Mouse (Mus musculus): ENCODE measurements around the gene Ascc3. TPM values are rescaled to one million over a fixed set of nuclear protein-coding genes. Genes with fewer than 3 reads are reported as not detected.

Gene Ascc3
- polyA plus RNA-seq, 1 experiment from 2014 or later, result 15.7 TPM

DNA sequence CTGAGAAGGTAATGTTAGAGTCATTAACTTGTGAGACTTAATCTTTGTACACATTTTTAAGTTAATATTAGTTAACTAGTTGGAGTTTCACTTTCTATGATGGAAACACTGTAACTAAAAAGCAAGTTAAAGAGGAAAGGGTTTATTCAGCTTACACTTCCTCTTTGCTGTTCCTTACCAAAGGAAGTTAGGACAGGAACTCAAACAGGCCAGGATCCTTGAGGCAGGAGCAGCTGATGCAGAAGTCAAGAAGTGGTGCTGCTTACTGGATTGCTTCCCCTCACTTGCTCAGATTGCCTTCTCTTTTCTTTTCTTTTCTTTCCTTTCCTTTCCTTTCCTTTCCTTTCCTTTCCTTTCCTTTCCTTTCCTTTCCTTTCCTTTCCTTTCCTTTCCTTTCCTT lies 97.9 kb downstream of the Ascc3 start:
- no peaks in the 10 kb centered on the region for H3K27me3 ChIP-seq (ENCODE audit: insufficient read depth, poor library complexity, severe bottlenecking)
- H3K27ac ChIP-seq, result no peak overlapping the region
- DNase-seq (ENCODE audit: low spot score), result no peak
- H3K36me3 ChIP-seq, result peaks cover 3% of the 10 kb centered on the region; the same call in 1 of the 2 replicates
- no peak overlapping the region for H3K4me3 ChIP-seq
- H3K4me1 ChIP-seq (replicated peaks), result no peaks in the 10 kb centered on the region
- no peaks in the 10 kb centered on the region for H3K9me3 ChIP-seq

DNA sequence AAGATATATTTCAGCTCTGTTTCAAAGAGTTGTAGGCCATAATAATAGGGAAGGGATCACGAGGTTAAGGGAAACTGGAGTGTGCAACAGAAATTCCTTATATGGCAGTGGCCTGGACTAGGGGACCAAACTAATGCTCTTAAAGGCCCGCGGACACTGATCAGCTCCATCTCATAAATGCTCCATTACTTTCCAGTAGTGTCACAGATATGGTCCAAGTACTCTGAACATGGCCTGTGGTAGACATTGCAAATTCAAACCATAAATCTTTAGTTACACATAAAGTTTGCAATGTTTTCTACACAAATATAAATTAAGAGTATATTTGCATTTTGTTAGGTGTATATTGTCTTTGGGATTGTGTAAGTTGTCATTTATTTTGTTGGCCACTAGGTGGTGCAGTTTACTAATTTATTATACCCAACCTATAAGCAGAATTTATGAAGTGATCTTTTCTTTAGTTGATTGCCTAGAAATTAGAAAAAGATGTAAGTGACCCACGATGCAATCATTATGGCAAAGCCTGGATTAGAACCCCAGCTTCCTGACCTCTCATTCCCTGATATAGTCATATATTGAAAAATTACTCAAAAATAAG lies 106.5 kb downstream of the Ascc3 start:
- Histone ChIP-seq H3K27me3 (ENCODE audit: insufficient read depth, poor library complexity, severe bottlenecking) (no peaks in the 10 kb centered on the region), H3K36me3 (0 out of 2 replicates have a peak, but pooled peaks cover 4% of the 10 kb centered on the region), H3K9me3 (no peaks in the 10 kb centered on the region), H3K4me1 (replicated peaks) (no peaks in the 10 kb centered on the region), H3K4me3 (no peak overlapping the region), H3K27ac (no peak overlapping the region)
- 68% methylated on average over 4 of the region's 4 CpGs for WGBS
- no peak for DNase-seq (ENCODE audit: low spot score)

DNA sequence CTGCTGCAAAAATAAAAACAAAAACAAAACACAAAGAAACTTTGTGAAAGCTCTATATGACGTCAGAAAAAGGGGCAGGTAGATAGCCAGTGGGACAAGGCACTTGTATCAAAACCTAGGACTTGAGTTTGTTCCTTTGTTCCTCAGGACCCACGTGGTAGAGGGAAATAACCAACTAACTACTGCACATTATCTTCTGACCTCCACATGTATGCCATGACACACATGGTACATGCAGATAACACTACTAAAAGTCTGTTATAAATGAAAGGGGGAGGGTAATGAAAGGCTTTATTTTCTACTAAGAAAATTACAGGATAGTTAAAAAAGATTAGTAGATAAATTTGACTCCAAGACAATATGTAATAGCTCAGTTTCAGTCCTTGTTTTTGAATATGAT lies 109.3 kb downstream of the Ascc3 start:
- DNase-seq (ENCODE audit: low spot score), result no peak
- H3K9me3 ChIP-seq, result no peaks in the 10 kb centered on the region
- WGBS, result 78% methylated on average over 2 of the region's 2 CpGs
- H3K36me3 ChIP-seq, result 0 out of 2 replicates have a peak, but pooled peaks cover 4% of the 10 kb centered on the region
- H3K27me3 ChIP-seq (ENCODE audit: insufficient read depth, poor library complexity, severe bottlenecking), result no peaks in the 10 kb centered on the region
- H3K4me1 ChIP-seq (replicated peaks), result no peaks in the 10 kb centered on the region
- H3K4me3 ChIP-seq, result no peak overlapping the region
- no peak overlapping the region for H3K27ac ChIP-seq

DNA sequence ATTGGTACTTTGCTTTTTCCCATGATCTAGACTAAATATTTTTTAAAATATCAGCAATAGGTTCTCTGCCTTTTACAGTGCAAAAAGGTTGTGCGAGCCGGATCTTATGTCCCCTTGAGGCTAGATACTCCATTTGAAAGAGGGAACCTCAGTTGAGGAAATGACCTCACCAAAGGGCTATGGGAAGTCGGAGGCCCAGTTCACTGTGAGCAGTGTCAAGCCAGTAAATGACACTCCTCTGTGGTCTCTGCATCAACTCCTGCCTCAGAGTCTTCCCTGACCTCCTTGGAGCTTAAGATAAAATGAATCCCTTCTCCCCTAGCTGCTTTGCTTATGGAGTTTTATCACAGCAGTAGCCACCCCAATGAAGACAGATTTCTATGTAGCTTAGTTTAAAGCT lies 109.9 kb downstream of the Ascc3 start:
- Histone ChIP-seq H3K36me3 (0 out of 2 replicates have a peak, but pooled peaks cover 4% of the 10 kb centered on the region), H3K9me3 (no peaks in the 10 kb centered on the region), H3K27me3 (ENCODE audit: insufficient read depth, poor library complexity, severe bottlenecking) (no peaks in the 10 kb centered on the region), H3K4me1 (replicated peaks) (no peaks in the 10 kb centered on the region), H3K4me3 (no peak overlapping the region), H3K27ac (no peak overlapping the region)
- DNase-seq (ENCODE audit: low spot score), result no peak
- WGBS, result 80% methylated on average over 3 of the region's 3 CpGs

DNA sequence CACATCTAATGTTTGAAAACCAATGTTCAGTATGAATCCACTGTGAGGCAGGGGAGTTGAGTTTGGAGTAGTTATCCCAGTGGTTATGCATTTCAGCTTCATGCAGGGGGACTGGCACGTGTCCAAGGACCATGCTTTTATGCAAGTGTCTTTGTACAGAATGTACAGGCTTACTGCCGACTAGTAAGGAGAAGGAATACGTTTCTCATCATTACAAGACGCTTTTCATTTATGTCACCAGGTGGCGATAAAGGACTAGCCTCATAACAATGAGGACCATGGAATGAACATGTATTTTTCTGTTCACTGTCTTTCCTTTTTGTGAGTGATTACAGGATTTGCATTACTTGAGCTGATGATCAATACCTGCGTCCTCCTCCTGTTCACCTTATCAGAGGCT lies 111.7 kb downstream of the Ascc3 start:
- WGBS, result 36% methylated on average over 6 of the region's 6 CpGs
- no peak for DNase-seq (ENCODE audit: low spot score)
- H3K9me3 ChIP-seq, result no peaks in the 10 kb centered on the region

DNA sequence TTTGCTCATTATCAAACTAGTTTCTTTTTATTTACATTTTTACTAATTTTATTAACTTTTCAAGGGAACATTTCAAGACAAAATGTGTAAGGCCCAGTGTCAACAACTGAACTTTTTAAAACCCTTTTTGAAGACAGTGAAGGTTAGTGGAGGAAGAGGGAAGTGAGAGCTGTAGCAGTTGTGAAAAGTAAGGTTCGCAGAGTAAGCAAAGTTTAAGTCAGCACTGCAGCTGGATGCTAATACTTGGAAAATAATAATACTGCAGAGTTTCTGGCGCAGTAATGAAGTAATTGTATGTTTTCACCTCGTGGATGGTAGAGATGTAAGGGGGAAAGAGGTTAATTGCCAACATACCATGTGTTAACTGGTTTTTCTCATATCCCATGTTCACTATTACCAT lies 112.4 kb downstream of the Ascc3 start:
- 88% methylated on average over 3 of the region's 3 CpGs for WGBS
- H3K36me3 ChIP-seq, result 0 out of 2 replicates have a peak, but pooled peaks cover 4% of the 10 kb centered on the region
- H3K9me3 ChIP-seq, result no peaks in the 10 kb centered on the region
- H3K27ac ChIP-seq, result no peak overlapping the region
- no peak for DNase-seq (ENCODE audit: low spot score)
- no peak overlapping the region for H3K4me3 ChIP-seq
- H3K4me1 ChIP-seq (replicated peaks), result no peaks in the 10 kb centered on the region
- no peaks in the 10 kb centered on the region for H3K27me3 ChIP-seq (ENCODE audit: insufficient read depth, poor library complexity, severe bottlenecking)

More for the DNA sequence above, 111.7 kb downstream of the Ascc3 start:
- Histone ChIP-seq H3K4me1 (replicated peaks) (no peaks in the 10 kb centered on the region), H3K27ac (no peak overlapping the region), H3K36me3 (0 out of 2 replicates have a peak, but pooled peaks cover 4% of the 10 kb centered on the region), H3K27me3 (ENCODE audit: insufficient read depth, poor library complexity, severe bottlenecking) (no peaks in the 10 kb centered on the region), H3K4me3 (no peak overlapping the region)

DNA sequence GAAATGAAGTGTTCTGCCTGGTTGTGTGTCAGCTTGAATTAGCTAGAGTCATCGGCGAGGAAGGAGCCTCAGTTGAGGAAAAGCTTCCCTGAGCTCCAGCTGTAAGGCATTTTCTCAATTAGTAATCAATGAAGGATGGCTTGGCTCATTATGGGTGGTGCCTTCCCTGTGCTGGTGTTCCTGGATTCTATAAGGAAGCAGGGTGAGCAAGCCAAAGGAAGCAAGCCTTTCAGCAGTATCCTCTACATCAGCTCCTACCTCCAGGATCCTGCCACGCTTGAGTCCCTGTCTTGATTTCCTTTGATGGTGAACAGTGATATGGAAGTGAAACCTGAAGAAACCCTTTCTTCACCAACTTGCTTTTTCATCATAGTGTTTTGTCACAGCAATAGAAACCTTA lies 118.8 kb downstream of the Ascc3 start:
- no peaks in the 10 kb centered on the region for H3K27me3 ChIP-seq (ENCODE audit: insufficient read depth, poor library complexity, severe bottlenecking)
- no peak overlapping the region for H3K4me3 ChIP-seq
- no peak for DNase-seq (ENCODE audit: low spot score)
- peaks cover 8% of the 10 kb centered on the region; the same call in 1 of the 2 replicates for H3K36me3 ChIP-seq
- no peak overlapping the region for H3K27ac ChIP-seq
- 94% methylated on average over 3 of the region's 3 CpGs for WGBS
- H3K9me3 ChIP-seq, result no peaks in the 10 kb centered on the region
- no peaks in the 10 kb centered on the region for H3K4me1 ChIP-seq (replicated peaks)

DNA sequence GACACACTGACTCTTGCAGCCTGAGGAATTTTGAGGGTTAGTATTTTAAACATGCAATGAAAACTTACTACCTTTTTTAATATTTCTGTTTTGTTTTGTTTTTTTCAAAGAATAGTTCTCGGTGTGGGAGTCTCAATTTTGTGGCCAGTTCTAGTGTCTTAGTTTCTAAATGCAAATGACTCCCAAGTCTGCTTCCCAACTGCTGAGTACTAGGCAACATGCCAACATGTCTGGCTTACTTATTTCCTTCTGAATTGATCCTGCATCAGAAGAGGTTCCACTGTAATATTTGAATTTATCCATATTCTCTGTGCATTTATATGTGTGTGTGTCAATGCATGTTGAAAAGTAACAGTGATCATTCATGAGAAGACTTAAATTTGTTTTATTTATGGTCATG lies 119.3 kb downstream of the Ascc3 start:
- Histone ChIP-seq H3K36me3 (peaks cover 8% of the 10 kb centered on the region; the same call in 1 of the 2 replicates), H3K9me3 (no peaks in the 10 kb centered on the region), H3K4me3 (no peak overlapping the region), H3K4me1 (replicated peaks) (no peaks in the 10 kb centered on the region), H3K27me3 (ENCODE audit: insufficient read depth, poor library complexity, severe bottlenecking) (no peaks in the 10 kb centered on the region), H3K27ac (no peak overlapping the region)
- 92% methylated on average over 1 of the region's 1 CpGs for WGBS
- DNase-seq (ENCODE audit: low spot score), result no peak

DNA sequence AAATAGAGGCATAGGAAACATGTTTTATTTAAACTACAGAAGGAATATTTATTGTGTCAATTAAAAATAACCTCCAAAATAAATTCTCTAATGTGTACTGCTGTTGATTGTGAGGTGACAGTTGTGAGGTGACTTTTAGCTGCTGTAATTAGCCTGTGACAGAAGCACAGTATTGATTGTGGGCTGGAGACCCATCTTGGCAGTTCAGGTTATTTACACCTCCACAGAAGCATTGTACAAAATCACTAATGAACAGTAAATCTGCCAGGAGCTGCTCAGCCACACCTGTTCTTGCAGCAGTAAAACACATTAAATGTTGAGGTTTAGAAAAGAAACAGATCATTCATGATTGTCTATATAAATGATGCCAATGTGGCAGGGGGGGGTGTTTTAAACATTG lies 141.0 kb downstream of the Ascc3 start:
- no peak for DNase-seq (ENCODE audit: low spot score)
- Histone ChIP-seq H3K4me3 (no peak overlapping the region), H3K9me3 (no peaks in the 10 kb centered on the region), H3K27me3 (ENCODE audit: insufficient read depth, poor library complexity, severe bottlenecking) (no peaks in the 10 kb centered on the region), H3K36me3 (peaks cover 7% of the 10 kb centered on the region; the same call in 1 of the 2 replicates), H3K4me1 (replicated peaks) (no peaks in the 10 kb centered on the region), H3K27ac (no peak overlapping the region)

DNA sequence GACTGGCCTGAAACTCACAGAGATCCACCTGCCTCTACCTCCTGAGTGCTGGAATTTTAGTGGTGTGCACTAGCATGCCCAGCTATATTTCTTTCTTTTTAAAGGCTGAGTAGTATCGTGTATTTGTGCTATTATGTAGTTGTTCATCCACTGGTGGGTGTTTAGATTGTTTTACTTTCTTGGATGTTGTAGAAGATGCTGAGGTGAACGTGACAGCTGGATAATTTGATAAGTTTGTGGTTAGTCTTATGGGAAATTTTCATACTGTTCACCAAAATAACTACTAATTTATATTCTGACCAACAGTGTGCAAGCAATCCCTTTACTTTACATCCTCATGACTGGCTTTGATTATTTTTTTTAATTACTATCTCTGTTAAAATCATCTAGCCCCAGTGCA lies 169.6 kb downstream of the Ascc3 start:
- H3K9me3 ChIP-seq, result no peaks in the 10 kb centered on the region
- H3K27me3 ChIP-seq (ENCODE audit: insufficient read depth, poor library complexity, severe bottlenecking), result no peaks in the 10 kb centered on the region
- no peak for DNase-seq (ENCODE audit: low spot score)
- WGBS, result 90% methylated on average over 2 of the region's 2 CpGs
- H3K4me3 ChIP-seq, result no peak overlapping the region
- H3K4me1 ChIP-seq (replicated peaks), result no peaks in the 10 kb centered on the region
- 0 out of 2 replicates have a peak, but pooled peaks cover 3% of the 10 kb centered on the region for H3K36me3 ChIP-seq
- H3K27ac ChIP-seq, result no peak overlapping the region

DNA sequence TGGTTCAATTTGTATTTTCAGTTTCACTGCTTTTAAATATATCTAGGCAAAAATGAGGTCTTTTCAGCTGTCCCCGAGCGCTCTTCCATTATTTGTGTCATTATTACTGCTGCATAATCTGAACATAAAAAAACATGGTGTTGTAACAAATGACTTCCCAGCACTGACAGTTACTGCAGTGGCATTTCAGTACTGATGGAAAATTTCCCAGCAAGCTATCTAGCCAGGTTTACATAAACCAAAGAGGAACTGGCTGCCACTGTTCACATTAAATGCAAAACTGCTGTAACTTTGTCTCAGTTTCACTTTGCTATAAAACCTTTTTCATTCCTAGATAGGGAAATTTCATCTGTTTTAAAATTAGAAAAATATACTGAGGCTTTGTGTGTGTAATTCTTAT lies 170.5 kb downstream of the Ascc3 start:
- no peaks in the 10 kb centered on the region for H3K9me3 ChIP-seq
- H3K27ac ChIP-seq, result no peak overlapping the region
- H3K36me3 ChIP-seq, result 0 out of 2 replicates have a peak, but pooled peaks cover 6% of the 10 kb centered on the region
- no peak for DNase-seq (ENCODE audit: low spot score)
- H3K4me3 ChIP-seq, result no peak overlapping the region
- H3K27me3 ChIP-seq (ENCODE audit: insufficient read depth, poor library complexity, severe bottlenecking), result no peaks in the 10 kb centered on the region
- 90% methylated on average over 2 of the region's 2 CpGs for WGBS
- no peaks in the 10 kb centered on the region for H3K4me1 ChIP-seq (replicated peaks)

DNA sequence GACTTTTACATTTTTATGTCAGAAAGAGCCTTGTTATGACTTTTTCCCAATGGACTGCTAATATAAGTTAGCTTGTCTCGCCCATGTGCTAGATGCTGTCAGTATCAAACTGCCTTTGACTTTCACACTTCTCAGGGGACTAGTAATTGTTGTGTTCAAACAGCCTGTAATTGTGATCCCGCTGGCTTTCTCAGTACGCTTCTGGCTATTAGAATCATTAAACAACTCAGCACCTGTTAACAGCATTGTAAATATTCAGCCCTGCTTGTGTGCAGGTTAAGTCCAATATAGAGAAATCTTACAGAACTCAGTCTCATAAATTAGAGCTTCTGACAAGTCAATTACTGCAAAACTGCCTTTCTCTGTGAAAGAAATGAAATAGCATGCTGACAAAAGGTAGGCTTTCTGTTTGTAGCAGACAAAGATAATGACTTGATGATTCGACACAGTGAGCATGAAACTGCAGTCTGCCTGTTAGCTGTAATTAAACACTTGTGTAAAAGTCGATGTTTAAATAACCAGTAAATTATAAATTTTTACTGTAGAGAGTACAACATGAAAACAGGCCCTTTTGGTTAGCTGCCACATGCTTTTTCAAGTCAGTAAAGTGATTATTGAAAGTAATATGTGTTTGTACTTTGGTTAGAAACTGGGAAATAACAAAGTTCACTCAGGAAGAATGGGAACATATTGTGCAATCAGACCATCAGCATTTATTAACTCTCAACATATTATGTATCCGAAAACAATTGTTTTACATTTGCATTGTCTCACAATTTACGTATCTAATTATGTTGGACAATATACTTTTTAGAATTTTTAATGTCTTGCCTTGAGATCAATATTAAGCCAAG lies 171.2 kb downstream of the Ascc3 start:
- H3K27me3 ChIP-seq (ENCODE audit: insufficient read depth, poor library complexity, severe bottlenecking), result no peaks in the 10 kb centered on the region
- H3K9me3 ChIP-seq, result no peaks in the 10 kb centered on the region
- no peak overlapping the region for H3K27ac ChIP-seq
- H3K36me3 ChIP-seq, result 0 out of 2 replicates have a peak, but pooled peaks cover 3% of the 10 kb centered on the region
- DNase-seq (ENCODE audit: low spot score), result no peak
- 74% methylated on average over 7 of the region's 7 CpGs for WGBS
- H3K4me3 ChIP-seq, result no peak overlapping the region
- no peaks in the 10 kb centered on the region for H3K4me1 ChIP-seq (replicated peaks)

DNA sequence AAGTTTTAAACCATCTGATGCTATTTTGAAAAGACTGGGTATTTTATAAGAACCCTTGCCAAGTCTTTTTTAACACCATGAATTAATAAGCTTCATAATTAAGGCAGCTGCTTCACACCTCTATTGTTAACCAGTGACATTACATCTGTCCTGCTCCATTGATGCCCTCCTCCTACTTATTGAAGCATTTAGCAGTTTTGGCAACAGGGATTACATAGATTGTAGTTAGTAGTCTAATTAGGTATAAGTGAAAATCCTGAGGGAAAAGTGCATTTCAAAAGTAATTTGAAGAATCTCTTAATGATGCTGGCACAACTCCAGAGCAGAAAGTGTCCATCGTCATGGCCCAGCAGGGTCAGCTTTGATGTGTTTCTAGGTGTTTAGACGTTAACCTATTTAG lies 180.3 kb downstream of the Ascc3 start:
- H3K9me3 ChIP-seq, result no peaks in the 10 kb centered on the region
- H3K27ac ChIP-seq, result no peak overlapping the region
- no peak overlapping the region for H3K4me3 ChIP-seq
- no peaks in the 10 kb centered on the region for H3K27me3 ChIP-seq (ENCODE audit: insufficient read depth, poor library complexity, severe bottlenecking)
- 0 out of 2 replicates have a peak, but pooled peaks cover under 1% of the 10 kb centered on the region for H3K36me3 ChIP-seq
- no peaks in the 10 kb centered on the region for H3K4me1 ChIP-seq (replicated peaks)
- no peak for DNase-seq (ENCODE audit: low spot score)
- 84% methylated on average over 2 of the region's 2 CpGs for WGBS

All from hindbrain, embryonic 10.5 days (tissue).